Mouse (Mus musculus) right cerebral cortex, adult 18-20 months (tissue): ENCODE results near the gene Zcchc3.

Experiments used
- DNase-seq: peaks from one replicate; pipeline ENCODE4 v3.0.0; 2022; ENCODE audit warnings: mixed read lengths

Zcchc3 gene

DNA sequence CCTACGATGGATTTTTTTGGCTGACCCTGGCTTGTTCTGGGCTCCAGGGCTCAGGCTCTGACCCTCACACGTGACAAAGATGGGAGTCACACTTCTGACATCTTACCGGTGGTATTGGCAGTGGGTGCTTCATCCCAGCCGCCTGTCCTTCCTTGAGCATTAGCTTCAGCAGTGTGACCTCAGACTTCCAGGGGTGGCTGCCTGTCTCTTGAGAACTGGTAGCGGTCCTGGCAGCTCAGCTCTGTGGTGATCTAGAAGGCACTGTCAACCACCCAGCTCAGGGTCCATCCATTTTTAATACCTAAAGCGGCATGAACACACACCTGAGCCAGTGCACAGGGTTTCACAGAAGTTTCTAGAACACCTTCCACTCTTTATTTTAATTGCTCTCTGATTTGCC lies 5.0 kb downstream of the Zcchc3 start:
- no peak for DNase-seq

DNA sequence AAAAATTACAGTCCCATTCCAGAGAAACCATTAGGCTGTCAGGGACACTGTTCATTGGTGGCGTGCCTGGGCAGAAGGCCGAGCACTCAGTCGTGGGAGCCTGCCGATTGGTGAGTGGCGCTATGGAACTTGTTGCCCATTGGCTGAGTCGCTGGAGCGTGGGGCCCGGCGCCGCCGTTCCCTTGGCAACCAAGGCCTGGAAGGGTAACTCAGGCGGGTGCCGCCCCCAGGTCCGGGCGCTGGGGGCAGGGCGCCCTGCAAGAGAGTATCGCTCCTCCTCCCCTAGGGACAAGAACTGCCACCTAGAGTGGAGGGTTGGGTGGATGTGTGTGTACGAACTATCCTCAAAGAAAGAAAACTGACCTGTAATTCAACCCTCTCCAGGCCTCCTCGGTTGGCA lies 8.7 kb downstream of the Zcchc3 start:
- peak; percentile 99 for DNase-seq

GRCm38 (mm10) chr2:152399122-152399542 lies 15.7 kb downstream of the Zcchc3 start:
- DNase-seq, result no peak

DNA sequence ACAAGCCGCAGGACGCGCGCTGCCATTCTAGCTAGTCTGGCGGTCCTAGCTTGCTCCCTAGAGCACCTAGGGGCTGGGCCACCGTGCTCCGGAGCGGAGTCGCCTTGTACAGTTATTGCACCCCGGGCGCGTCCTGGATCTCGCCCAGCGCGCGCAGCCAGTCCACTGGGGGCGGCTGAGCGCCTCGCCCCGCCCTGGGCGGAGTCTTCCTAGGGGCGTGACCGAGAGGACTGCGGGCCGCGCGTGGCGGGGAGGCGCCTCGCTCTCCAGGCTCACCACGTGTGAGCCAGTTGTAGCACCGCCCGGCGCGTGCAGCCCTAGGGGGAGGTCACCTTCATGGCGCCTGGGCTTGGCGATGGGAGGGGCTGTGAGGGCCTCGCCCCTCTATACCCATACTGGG lies 16.1 kb downstream of the Zcchc3 start:
- DNase-seq, result peak; percentile 94

DNA sequence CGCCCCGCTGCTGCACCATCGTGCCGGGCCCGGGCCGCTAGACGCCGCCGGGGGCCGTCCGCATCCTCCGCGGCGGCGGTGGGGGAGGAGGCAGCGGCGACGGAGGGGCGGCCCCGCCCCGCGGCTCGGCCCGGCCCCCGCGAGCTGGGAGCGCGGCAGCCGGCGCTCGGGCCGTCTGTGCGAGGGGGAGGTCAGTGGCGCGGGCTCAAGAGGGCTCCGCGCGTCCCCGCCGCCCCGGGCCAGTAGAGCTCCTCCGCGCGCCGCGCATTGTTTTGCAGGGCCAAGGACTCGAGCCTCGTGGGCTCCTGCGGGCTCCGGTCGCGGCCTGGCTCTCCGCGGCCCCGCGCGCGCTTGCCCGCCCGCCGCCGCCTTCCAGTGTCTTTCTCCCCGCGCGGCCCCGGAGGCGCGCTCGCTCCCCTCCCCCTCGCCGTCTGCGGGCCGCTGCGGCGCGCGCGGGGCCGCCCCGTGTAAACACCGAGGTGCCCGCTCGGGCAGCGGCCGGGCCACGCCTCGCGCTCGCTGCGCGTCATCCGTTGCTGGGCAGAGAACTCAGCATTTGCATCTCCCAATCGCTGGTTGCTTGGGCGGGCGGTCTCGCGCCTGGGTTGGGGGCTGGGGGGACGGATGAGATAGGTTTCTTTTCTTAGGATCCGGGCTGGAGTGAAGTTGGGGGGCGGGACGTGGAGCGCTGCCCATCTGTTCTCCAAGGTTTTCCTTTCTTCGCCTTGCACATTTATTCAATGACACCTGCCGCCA lies 17.0 kb downstream of the Zcchc3 start, which contains the start of gene Sox12:
TSS of gene Sox12 (minus strand) at position 384 of the 756 bp plus-strand sequence.
- peak; percentile 97 for DNase-seq

GRCm38 (mm10) chr2:152397004-152397589 lies 17.7 kb downstream of the Zcchc3 start:
- peak; percentile 89 for DNase-seq

GRCm38 (mm10) chr2:152396110-152397003 lies 18.5 kb downstream of the Zcchc3 start:
- peak; percentile 90 for DNase-seq

GRCm38 (mm10) chr2:152395271-152395920 lies 19.4 kb downstream of the Zcchc3 start:
- no peak for DNase-seq

GRCm38 (mm10) chr2:152393225-152394017 lies 21.4 kb downstream of the Zcchc3 start:
- no peak for DNase-seq

- DNase-seq, result no peak
Measured at GRCm38 (mm10) chr2:152392786-152393185, 22.0 kb downstream of the Zcchc3 start.

DNA sequence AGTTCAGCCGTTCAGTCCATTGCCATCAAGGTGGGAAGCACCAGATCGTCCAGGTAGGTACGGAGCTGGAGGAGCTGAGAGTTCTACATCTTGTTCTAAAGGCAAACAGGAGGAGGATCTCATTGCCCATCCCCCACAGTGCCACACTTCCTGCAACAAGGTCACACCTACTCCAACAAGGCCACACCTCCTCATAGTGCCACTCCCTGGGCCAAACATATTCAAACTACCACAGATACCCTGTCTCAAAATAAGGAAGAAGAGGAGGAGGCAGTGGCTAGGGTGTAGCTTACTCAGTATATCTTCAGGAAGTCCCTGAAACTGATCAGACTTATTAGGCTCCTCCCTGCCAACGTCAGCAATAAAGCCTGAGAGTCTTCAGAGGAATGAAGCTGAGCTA lies 30.6 kb downstream of the Zcchc3 start:
- no peak for DNase-seq

DNA sequence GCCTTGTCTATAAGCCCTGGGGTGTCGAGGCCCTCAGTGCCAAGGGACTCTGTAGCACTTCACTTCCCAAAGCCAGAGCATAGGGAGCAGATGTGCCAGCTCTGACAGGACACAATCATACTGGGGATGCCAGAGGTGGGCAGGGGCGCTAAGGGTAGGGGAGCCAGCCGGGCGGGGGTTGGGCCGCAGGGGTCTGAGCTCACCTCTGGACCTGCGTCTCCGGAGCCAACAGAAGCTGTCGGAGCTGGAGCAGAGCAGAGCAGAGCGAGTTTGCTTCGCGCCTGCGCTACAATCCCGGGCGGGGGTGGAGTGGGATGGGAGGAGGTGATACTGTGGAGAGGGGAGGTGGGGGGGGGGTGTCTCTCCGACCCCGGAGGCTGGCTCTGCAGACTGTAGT lies 38.5 kb downstream of the Zcchc3 start, which contains the start of gene Nrsn2:
TSS of gene Nrsn2 (minus strand) at position 294 of the 397 bp plus-strand sequence.
- peak; percentile 71 for DNase-seq

GRCm38 (mm10) chr2:152375652-152376344 lies 39.0 kb downstream of the Zcchc3 start:
- DNase-seq, result peak; percentile 73

DNA sequence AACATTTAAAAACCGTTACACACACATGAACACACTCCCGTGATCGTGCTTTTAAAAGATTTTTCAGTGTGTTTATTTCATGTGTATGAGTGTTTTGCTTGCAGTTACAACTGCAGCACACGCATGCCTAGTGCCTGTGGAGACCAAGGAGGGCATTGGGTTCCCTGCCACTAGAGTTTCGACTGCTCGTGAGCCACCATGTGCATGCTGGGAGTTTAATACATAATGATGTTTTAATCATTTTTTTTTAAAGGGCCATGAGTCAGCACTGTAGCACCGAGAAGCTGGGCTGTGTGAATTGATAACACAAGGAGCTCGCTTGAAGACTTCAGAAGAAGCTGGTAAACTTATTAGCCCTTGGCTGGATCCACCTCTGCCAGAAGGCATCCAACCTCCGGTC lies 41.3 kb downstream of the Zcchc3 start:
- DNase-seq, result no peak

- DNase-seq, result no peak
Measured at GRCm38 (mm10) chr2:152372661-152373060, 42.2 kb downstream of the Zcchc3 start.

DNA sequence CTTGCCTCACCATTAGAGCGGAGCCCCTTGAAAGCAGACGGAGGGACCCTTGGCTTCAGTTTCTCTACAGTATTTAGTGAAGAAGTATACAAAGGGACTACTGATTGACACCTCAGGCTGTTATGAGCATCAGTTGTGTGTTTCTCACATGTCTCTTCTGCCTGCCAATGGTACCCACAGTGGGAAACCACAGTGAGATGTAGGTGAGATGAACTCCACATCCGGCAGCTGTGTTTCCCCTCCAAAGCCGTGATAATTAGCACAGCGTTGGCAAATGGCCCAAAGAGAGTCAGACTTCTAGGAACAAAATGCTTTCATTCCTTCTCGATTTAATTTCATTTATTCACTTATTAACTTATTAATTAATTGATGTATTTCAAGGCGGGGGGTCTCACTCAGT lies 42.7 kb downstream of the Zcchc3 start:
- no peak for DNase-seq

- DNase-seq, result peak; percentile 42
Measured at GRCm38 (mm10) chr2:152368532-152369140, 46.2 kb downstream of the Zcchc3 start.

DNA sequence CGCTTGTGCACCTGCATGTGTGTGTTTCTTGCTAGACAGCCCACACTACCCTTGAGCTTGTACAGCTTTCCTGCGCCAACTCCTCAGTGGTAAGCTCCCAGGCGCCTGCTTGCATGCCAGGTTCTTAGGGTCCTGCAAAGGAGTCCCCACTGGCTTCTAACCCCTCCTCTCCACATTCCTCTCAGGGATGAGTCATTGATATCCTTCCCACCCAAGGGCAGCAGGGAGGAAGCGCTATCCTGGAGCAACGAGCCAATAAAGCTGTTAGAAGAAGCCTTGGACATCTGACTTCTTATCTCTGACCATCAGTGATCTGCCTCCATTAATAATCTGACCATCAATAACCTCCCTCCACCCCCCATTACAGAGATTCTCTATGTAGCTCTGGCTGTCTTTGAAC lies 46.9 kb downstream of the Zcchc3 start:
- DNase-seq, result no peak

DNA sequence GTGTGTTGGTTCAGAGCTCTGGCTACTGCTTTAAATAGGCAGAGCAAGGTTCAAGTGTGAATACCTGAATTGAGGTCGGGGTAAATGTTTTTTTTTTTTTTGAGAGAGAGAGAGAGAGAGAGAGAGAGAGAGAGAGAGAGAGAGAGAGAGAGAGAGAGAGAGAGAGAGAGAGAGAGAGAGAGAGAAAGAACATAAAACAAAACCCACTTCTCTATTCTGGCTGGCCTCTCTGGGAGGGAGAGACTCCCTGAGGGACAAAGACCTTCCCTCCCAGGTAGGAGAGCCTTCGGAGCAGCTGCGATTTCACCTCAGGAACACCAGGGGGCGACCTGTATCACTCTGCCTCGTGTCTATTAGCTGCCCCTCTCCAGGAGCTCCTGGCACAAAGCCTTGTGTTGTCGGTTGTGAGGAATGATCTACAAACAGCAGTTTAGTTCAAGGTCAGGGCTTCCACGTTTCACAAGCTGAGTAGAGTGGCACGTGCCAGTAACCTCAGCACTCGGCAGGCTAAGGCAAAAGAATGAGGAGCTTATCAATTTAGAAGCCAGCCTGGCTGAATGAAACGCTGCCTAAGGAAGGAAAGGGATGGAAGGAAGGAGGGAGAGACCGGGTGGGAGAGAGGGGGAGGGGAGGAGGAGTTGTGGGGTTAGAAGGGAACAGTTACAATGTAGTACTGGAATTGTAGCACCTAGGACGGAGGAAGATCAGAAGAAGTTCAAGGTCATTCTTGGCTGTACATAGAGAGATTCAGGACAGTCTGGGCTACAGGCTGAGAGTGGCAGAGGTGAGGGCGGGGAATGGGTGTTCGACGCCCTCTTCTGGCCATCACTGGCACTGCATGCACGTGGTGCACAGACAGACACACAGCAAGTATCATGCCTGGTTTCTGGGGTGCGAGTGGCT lies 51.3 kb downstream of the Zcchc3 start:
- DNase-seq, result peak; percentile 69
